Mouse (Mus musculus) kidney, postnatal 14 days (tissue): ENCODE measurements around the gene Pcgf6.
"Not testable (repeated sequence)": the region's sequence is repeated elsewhere in the genome, so short reads cannot be mapped to it uniquely, and the experiment has no call there.

ENCODE experiments used
- DNase-seq: peaks from one replicate; pipeline ENCODE4 v3.0.0; 2022; ENCODE audit warnings: mixed read lengths

The Pcgf6 gene

GRCm38 (mm10) chr19:46996095-46996494, 54.6 kb downstream of the Pcgf6 start:
- DNase-seq: no peak

- not testable (repeated sequence) for DNase-seq
Observed at GRCm38 (mm10) chr19:46992329-46992728, 58.4 kb downstream of the Pcgf6 start.

- peak; percentile 89 for DNase-seq
Observed at GRCm38 (mm10) chr19:46991145-46991544, 59.6 kb downstream of the Pcgf6 start.

DNA sequence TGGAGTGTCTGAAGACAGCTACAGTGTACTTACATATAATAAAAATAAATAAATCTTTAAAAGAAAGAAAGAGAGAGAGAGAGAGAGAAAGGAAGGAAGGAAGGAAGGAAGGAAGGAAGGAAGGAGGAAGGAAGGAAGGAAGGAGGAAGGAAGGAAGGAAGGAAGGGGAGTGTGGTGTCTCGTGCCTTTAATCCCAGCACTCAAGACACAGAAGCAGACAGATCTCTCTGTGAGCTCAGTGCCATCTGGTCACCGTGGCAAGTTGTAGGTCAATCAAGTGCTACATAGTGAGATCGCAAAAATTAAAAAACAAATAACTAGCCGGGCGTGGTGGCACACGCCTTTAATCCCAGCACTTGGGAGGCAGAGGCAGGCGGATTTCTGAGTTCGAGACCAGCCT, 60.1 kb downstream of the Pcgf6 start:
- not testable (repeated sequence) for DNase-seq

DNA sequence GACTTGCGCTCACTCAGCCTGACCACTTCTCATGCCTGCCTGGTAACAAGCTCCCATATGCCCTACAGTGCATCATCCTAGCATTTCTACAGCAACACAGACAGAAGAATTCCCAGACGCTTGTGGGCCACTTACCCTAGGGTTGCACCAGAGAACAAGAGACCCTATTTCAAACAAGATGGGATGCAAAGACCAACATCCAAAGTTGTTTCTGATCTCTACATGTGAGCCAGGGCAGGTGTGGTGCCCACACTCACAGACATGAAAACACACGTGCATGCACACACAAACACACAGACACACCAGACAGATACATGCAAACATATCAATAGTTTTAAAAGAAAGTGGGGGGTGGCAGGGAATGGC, 60.6 kb downstream of the Pcgf6 start:
- DNase-seq: no peak

GRCm38 (mm10) chr19:46989479-46990152, 61.1 kb downstream of the Pcgf6 start:
- DNase-seq: peak; percentile 42

DNA sequence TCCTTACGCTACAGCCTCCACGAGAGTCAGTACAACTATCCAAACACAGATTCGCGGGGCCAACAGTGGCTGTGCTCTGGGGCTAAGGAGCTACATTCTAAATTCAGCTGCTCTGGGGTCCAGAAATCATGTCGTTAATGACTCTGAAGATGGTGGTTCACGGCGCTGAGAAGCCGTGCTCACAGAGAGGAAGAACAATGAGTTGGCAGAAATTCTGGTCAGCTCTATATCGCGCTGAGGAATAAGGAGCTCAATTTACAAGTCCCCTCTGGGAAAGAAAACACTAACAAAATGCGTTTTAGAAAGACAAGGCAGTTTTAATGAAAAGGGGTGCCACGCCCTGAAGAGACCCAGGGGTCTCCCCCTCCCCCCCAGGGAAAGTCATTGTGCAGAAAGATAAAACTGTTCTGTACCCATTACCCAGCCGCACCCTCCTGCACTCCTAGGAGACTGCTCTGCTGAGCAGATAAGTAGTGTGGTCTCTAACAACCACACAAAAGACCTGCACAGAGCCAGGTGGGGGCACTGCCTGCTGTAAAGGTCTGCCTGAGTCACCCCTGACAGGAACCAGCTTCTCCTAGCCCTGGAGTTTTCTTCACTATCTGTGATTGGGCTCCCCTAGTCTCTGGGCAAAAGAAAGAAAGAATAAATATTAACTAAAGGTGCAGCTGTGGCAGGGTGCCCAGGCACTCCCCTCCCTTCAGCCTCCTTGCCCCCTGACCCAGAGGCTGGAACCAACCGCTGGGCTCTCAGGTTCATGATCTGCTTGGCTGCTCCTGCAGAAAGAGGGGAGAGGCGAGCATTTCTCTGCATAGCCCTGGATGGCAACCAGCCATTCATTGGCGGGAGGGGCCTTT, 62.2 kb downstream of the Pcgf6 start:
- DNase-seq: peak; percentile 95

DNA sequence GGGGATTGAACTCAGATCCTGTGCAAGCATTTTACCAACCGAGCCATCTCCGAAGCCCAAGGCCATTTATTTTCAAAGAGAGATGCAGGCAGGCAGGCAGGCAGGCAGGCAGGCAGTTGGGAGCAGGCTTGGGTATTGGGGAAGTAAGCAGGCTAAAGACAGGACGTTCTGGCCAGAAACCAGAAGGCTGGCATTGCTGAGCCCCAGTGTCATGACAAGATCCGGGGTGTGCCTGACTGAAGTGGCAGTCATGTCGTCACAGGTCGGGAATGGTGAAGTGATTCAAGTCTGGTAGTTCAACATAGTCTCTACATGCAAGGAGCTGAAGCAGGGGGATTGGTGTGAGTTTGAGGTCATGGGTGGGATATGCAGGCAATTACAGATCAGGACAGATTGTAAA, 63.1 kb downstream of the Pcgf6 start:
- no peak for DNase-seq

DNA sequence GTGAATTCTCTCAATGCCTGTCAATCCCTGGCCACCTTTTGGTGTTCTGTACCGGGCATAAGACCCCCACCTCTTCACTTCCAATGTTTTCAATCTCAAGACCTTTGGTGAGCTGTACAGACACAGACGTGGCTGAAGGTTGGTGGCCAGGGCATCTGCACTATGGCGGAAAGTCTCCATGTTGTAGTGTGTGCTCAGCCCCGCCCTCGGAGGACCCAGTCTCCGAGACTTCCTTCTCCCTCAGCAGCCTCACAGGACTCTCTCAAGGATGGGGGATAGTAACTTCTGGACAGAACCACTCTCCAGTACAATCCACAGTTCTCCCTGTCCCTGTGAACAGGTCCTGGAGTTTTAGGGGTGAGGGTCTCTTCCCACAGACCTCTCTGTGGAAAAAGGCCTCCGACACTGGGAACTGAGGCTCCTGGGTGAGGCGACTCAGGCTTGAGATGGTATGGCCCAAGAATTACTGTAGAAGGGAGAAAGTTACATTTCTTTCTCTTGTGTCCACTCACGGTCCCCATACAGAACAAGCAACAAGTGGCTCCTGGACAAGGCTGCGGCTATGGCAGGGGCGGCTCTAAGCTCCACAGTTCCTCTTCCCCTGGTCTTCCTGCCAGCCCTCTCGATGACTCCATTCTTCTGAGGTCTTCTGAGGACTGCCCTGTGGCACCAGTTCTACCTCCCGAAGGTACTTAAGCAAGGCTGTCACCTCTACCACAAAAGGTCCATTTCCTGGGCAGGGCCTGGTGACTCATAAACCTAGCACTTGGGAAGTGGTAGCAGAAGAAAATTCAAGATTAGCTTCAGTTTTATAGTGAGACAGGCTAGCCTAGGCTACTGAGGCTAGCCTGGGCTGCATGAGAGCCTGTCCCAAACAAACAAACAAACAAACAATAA, 65.7 kb downstream of the Pcgf6 start:
- no peak for DNase-seq

DNA sequence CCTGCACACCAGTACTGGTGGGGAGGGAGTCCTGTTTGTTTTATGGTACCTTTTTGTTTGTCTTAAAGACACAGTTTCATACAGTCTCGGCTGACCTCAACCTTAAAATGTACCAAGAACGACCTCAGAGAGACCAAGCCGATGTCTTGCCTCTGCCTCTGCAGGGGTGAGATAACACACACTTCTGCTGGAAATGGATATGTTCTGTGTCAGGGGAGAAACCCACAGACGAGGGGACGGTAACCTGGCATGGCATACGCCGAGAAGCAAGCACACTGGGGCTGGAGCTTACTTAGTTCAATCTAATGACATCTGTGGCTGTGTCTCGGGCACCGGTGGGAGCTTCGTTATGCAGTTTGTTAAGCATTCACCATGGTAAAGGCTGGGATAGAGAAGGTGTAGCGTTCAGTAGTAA, 66.7 kb downstream of the Pcgf6 start:
- no peak for DNase-seq
